Mouse (Mus musculus): ENCODE measurements around the gene Piwil1.
"Not testable (repeated sequence)": the region's sequence is repeated elsewhere in the genome, so short reads cannot be mapped to it uniquely, and the experiment has no call there.

The Piwil1 gene

DNA sequence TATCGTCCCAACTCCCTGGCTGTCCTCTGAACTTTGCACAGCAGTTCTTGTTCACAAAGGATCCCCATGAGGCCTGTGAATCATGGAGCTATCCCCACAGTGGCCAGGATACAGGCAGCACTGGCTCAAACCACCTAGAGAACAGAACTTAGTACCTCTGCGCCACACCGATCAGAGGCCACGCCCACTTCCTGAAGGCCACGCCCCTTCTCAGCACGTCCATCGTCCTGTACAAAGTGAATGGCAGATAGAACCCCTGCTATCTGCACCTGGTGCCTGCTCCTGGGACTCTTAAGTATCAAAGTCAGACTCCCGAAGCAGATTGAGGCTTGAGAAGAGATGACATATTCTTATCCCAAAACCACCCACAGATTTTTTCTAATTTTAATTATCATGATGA, 8.3 kb downstream of the Piwil1 start:
- no peak for DNase-seq (ENCODE audit: low read depth)

DNA sequence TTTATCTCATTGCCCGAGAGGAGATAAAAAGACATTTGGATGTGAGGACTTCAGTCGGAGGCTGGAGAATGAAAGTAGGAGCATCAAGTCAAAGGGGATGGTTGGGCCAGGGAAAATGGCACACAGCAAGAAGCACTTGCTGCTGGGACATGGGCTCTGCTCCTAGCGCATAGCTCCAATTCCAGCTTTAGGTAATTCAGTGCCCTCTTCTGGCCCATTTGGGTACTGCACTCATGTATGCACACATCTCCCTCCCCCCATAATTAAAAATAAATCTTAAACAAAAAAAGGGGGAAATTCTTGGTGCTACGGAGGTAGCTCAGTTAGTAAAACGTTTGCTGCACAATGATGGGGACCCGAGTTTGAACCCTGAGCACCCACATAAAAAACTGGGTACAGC, 9.5 kb downstream of the Piwil1 start:
- DNase-seq (ENCODE audit: low read depth), result no peak

DNA sequence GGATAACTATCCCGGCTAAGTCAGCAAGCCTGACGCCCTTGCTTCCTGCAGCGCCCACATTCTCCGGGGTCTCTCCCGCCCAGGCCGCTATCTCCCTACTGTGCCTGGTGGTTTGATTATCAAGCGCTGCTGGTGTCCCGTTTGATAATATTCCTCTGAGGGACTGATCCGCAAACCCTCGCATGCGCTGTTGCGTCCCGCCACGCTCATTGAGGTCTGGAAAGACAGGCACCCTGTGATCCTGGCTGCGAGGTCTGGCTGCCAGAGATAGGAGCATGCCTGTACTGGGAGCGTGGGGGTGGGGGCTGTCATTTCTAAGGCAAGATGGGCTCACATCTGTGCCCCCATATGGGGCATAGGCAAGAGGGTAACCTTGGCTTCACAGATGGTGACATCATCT, 12.8 kb downstream of the Piwil1 start:
- no peak for DNase-seq (ENCODE audit: low read depth)

DNA sequence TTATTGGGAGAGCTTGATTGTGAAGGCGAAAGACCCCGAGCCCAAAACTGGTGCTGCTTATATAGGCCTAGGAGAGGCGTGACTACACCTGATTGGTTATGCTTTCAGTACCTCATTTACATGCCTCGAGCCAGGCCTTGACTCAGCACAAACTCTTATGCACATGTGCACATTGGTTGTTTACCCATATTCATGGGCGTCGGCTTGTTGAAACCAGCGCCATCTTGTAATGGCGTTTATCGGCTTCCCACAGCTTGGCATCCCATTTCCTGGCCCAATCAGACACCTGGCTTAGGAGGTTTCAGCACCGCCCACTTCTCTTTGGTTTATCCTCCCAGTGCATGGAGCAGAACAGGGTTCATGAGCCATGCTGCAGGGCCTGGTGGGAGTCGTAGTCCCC, 18.1 kb downstream of the Piwil1 start:
- not testable (repeated sequence) for DNase-seq (ENCODE audit: low read depth)

DNA sequence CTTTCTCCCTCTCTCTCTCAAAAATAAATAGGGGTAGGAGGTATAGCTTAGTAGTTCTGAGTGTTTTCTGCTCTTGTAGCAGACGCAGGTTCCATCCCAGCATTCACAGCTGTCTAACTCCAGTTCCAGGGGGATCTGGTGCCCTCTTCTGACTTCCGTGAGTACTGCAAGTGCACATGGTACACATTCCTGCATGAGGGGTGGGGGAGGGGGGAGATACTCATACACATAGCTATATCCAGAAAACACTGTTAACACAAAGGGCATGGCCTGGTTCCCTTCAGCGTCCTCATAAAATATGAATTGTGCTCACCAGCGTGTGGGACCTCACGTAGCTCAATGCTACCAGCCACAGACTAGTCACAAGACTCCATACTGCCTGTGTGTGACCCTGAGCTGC, 27.0 kb downstream of the Piwil1 start:
- no peak for DNase-seq (ENCODE audit: low read depth)

DNA sequence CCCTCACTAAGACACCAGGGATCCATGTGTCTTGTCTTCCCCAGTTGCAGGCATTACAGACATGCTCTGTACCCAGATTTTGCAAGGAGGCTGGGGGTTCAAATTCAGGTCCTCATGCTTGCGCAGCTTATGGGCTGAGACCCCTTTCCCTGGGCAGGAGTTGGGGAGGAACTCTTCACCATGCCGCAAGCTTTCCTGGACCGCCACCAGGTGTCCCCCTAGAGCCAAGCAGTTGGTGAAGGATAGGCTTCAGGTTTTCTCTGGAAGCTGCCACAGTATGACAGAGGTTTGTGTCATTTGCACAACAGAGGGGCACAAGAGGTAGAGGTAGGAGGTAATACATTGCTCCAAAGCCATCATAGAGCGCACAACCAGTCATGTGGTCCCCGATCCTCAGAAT, 28.3 kb downstream of the Piwil1 start:
- no peak for DNase-seq (ENCODE audit: low read depth)

DNA sequence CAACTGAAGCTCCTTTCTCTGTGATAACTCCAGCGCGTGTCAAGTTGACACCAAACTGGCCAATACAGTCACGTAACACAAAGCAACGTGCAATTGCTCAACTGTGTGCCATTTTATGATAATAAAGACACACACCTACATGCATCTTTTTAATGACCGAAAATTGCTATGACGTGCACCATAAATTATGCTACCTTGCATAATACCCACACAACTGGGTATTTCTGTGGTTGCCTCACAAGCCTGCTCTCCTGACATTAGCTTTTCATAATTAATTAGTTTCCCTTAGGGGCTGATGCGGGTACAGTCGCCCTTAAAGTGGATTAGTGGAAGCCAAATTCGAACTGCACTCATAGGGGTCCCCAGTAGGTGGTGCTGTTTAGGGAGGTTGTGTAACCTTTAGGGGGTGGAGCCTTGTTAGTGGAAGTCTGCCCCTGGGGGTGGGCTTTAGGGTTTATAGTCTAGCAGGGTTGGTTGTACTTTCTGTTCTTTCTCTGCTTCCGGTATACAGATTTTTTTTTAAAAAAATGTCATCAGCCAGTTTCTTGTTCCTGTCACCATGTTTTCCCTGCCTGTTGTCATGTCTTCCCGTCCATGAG, 30.2 kb downstream of the Piwil1 start:
- peak; percentile 1 for DNase-seq (ENCODE audit: low read depth)

DNA sequence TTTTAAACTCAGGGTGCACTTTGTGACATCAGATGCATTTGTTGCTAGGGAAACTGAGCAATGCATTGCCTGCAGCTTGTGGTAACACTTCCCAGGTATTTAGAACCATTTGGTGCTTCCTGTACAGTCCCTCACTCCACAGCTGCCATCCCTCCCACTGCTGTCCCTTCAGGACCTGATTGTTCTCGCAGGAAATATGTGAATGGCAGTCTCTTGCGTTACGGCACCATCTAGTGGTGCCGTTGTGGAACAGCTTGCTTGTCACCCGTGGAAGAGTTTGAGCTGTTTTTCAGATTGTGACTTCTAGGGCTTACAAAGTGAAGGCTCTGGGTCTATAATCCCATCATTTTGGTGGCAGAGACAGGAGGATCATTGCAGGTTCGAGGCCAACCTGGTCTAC, 31.6 kb downstream of the Piwil1 start:
- peak; percentile 4 for DNase-seq (ENCODE audit: low read depth)

DNA sequence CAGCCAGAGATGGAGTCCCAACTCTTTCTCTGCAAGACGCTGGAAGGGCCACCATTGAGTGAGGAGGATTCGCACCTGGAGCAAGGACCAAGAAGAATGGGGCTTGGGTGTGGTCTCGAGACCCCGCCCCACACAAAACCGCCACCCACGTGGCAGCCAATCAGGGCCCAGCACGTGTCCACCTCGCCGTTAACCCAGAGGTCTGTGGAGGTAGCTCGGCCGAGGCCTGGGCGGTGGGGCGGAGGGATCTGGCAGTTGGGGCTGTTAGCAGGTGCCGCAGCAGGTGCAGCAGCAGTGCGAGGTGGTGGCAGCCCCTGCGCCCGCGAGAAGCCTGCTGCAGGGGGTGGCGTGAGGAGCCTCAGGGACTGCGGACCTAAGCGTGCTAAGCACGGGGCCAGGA, 33.6 kb downstream of the Piwil1 start:
- no peak for DNase-seq (ENCODE audit: low read depth)

DNA sequence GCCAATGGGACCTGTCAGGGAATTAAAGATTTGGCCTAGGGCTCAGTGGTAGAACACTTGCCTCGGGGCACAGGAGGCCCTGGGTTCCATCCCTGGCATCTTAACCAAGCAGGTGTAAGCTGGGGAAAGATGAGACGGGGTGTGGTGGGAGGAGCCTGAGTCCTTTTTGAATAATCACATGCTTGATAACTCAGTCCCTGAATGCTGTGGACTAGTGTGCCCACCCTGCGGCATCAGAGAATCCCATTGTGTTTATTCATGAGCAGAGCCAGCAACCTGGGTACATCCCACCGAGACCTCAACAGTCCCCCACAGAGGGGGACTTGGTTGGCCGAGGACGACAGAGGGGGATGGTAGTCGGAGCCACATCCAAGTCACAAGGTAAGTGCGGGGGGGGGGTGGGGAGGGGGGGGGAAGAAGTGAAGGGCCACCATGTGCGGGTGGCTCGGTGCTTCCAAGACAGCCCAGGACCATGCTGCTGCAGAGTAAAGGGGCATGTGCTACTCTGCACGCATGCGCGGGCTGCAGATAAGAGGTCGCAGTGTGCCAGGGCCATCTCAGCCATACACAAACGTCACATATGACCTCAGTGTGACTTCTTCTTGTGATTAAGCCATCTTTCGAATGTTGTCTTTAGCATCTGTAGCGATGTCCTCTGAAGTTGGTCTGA, 37.0 kb downstream of the Piwil1 start:
- DNase-seq (ENCODE audit: low read depth), result no peak

DNA sequence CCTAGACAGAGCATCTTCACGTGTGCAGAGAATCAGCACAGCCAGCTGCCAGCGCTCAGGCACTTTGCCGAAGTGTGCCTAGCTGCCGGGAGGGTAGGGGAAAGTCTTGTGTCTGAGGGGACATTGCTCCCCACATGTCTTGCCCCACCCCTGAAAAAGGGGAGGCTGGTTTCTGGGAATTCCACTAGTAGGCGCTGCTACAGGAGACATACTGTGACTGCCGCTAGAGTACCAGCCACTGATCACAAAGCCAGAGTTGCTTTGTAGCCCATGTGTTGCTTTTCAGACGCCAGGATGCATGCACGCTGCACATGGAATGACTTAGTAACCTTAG, 37.5 kb downstream of the Piwil1 start:
- no peak for DNase-seq (ENCODE audit: low read depth)

DNA sequence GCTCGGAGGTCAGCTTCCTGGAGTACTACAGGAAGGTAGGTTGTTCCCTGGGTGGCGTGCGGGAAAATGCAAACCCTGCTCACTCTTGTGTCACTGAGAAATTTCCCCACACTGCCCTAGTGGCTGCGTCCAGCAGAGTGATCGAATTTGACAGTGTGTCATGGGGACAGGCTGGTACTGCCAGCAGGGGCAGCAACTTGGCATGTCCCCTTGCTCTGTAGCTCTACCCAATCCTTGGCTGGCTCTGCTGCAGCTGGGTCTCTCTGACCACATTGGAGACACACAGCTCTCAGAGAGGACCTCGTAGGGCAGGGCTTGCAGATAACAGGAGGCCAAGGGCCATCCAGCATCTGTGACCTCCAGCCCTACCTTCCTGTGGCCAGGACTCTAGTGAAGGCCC, 42.0 kb downstream of the Piwil1 start:
- no peak for DNase-seq (ENCODE audit: low read depth)

DNA sequence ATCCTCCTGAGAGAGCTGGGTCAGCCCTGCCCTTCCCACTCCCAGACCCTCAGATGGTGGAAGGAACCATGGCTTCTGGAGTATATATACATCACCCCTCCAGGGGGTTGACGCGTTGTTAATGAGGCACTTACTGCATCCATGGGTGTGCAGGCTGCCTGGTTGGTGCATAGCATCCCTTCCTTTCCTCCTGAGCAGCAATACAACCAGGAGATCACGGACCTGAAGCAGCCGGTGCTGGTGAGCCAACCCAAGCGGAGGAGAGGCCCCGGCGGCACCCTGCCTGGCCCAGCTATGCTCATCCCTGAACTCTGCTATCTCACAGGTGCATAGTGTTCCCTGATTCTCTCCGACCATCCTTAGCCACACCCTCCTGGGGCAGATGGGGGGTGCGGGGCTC, 42.9 kb downstream of the Piwil1 start:
- no peak for DNase-seq (ENCODE audit: low read depth)

DNA sequence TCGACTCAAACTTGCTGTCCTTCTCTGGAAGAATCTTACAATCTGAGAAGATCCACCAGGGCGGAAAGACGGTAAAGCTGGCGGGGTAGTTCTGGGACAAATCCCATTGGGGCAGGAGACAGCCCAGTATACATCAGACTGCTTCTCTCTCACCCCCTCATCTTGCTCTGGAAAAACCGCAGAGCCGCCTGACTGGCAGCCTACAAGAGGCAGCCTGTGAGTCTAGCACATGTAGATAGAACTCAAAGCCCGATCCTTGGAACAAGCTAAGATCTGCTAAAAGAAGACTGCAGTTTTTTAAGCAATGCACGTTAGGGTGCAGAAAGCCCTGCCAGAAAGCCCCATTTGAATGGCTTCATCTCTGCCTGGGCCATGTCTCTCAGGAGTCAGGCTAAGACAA, 43.9 kb downstream of the Piwil1 start:
- DNase-seq (ENCODE audit: low read depth), result no peak

DNA sequence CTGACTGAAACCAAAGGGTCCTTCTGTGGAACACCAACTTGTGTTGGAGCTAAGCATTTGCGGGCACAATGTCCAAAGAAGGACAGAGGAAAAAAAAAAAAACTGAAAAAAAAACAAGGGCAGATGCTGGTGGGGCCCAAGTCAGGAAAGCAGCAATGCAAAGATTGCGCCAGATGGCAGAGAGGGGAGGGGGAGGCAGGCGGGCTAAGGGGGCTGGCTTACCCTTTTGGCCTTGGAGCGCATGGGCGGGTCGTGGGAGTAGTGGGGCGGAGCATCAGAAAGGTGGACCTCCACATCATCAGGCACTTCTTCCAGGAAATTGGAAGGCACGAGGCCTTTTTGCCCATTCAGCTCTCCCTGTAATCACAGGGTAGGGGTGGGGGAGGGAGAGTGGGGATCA, 58.8 kb downstream of the Piwil1 start:
- no peak for DNase-seq (ENCODE audit: low read depth)

DNA sequence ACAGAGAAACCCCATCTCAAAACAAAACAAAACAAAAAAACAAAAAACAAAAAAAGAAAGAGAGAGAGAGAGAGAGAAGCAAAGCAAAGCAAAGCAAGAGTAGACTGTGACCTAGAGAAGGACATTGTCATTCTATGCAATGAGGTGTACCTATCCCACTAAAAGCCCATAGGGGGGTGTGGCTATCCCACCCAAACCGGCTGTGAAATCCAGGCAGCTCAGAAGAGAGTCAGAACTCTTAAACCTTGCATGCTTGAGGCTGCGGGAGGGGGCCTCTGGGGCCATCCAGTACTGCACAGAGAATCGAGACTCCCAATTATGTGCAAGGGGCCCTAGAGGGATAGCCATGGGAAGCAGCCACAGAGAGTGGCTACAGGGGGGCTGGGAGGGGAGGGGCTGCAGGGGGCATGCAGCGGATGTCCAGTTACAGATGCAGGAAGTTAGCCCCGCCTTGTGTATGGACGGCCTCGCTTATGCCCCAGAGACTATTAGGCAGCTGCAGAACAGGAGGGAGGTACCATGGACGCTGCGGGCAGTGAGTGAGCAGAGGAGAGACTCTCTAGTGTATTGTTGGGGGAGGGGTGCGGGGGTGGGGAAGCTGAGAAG, 66.8 kb downstream of the Piwil1 start:
- no peak for DNase-seq (ENCODE audit: low read depth)

DNA sequence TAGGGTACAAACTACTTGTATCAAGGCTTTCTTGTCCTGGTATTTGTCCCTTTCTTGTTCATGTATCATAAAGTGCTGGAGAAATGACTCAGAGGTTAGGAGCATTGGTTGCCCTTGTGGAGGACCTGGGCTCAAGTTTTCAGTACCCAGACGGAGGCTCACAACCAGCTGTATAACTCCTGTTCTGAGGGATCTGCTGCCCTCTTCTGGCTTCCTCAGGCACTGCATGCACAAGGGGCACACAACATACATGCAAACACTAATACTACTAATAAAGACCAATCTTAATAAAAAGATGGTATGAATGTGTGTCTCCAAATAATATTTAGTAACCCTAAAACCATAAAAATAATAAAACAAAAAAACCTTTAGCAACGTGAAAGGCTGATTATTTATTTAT, 74.1 kb downstream of the Piwil1 start:
- no peak for DNase-seq (ENCODE audit: low read depth)

DNA sequence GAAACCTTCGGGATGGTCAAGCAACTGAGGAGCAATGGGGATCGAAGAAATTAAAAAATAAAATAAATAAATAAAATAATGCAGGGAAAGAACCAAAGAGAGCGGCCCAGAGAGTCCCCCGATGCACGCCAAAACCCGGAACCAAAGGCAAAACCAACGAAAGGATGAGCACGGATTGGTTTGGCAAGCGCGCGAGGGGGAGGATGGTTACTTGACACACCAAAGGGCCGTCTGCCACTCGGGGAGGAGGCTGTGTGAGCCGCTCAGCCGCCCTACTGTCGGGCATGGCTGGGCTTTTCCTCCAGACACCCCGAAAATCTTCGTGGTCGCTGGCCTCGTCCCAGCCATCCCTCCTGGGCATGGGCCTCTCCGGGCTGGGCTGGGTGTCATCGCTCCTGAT, 79.3 kb downstream of the Piwil1 start:
- no peak for DNase-seq (ENCODE audit: low read depth)

DNA sequence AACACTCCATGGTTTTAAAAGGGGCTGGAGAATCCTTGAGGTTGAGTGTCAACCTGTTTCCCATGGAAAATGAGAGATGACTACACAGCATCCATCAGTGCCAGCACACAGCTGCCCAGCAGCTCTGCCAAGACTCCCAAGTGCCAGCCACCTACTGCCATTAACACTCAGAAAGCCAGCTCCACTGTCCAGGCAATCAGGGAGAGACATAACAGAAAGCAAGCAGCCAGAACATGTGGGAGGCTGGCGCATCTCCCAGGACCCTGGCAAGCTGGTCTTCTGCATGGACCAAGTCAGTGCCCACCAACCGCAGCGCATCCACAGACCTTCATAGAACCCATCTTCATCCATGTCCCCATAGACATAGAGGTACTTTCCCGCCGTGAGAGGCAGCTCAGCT, 98.3 kb downstream of the Piwil1 start:
- DNase-seq (ENCODE audit: low read depth), result no peak
